Comparison of ENCODE assay signal across 8 mouse cellular contexts in genomic region chr13:45807593-45808043, GRCm38 (mm10).
DNase-seq lines count a peak whose midpoint lies in the region; ATAC-seq and TF ChIP-seq lines count a peak whose summit lies in the region.

No protein-coding gene starts in this region.

- no peak overlapping the region for H3K4me3 ChIP-seq in intestine, postnatal 0 days (ENCODE audit: low read depth, low read length)
- H3K4me3 ChIP-seq in intestine, embryonic 16.5 days (ENCODE audit: low read length), result no peak overlapping the region
- no peak overlapping the region for H3K4me3 ChIP-seq in limb, embryonic 12.5 days (replicated peaks)
- peak overlapping the region; percentile 20 for H3K4me3 ChIP-seq in neural tube, embryonic 15.5 days (replicated peaks)

- H3K9me3 ChIP-seq in intestine, postnatal 0 days (ENCODE audit: control insufficient read depth), result no peaks in the 10 kb centered on the region
- H3K9me3 ChIP-seq in intestine, embryonic 16.5 days (ENCODE audit: control insufficient read depth, low read length), result no peaks in the 10 kb centered on the region
- H3K9me3 ChIP-seq in limb, embryonic 12.5 days, result no peaks in the 10 kb centered on the region
- no peaks in the 10 kb centered on the region for H3K9me3 ChIP-seq in neural tube, embryonic 15.5 days (replicated peaks)

- in situ Hi-C loops in Patski (cut with MboI; ENCODE audit: low pct_unique_long_range_greater_than_20kb), result no loop called here

- 61% methylated on average over 18 of the region's 18 CpGs for WGBS in intestine, postnatal 0 days
- WGBS in intestine, embryonic 16.5 days, result 56% methylated on average over 18 of the region's 18 CpGs
- WGBS in limb, embryonic 12.5 days, result 57% methylated on average over 18 of the region's 18 CpGs
- WGBS in neural tube, embryonic 15.5 days, result 24% methylated on average over 18 of the region's 18 CpGs

- no peaks in the 10 kb centered on the region for H3K36me3 ChIP-seq in intestine, postnatal 0 days (ENCODE audit: control insufficient read depth, insufficient read depth)
- no peaks in the 10 kb centered on the region for H3K36me3 ChIP-seq in intestine, embryonic 16.5 days (ENCODE audit: control insufficient read depth, insufficient read depth, low read length)
- H3K36me3 ChIP-seq in limb, embryonic 12.5 days, result no peaks in the 10 kb centered on the region
- no peaks in the 10 kb centered on the region for H3K36me3 ChIP-seq in neural tube, embryonic 15.5 days

- no peaks in the 10 kb centered on the region for H3K27me3 ChIP-seq in intestine, postnatal 0 days (replicated peaks; ENCODE audit: control insufficient read depth, insufficient read depth, low read length)
- H3K27me3 ChIP-seq in intestine, embryonic 16.5 days (replicated peaks; ENCODE audit: control insufficient read depth, insufficient read depth, low read length), result no peaks in the 10 kb centered on the region
- no peaks in the 10 kb centered on the region for H3K27me3 ChIP-seq in Patski
- H3K27me3 ChIP-seq in limb, embryonic 12.5 days, result no peaks in the 10 kb centered on the region
- no peaks in the 10 kb centered on the region for H3K27me3 ChIP-seq in neural tube, embryonic 15.5 days (replicated peaks)

- intact Hi-C loops in heart, postnatal 14 days (cut with DNase I), result loop anchor here (5.0 to 10.0 kb wide), 3 partner anchors 175 to 357 kb away; no protein-coding TSS in a partner anchor

- no peaks in the 10 kb centered on the region for H3K4me1 ChIP-seq in intestine, postnatal 0 days (replicated peaks; ENCODE audit: control insufficient read depth, insufficient read depth, low read length)
- H3K4me1 ChIP-seq in intestine, embryonic 16.5 days (ENCODE audit: control insufficient read depth, insufficient read depth, low read length), result peaks cover 4% of the 10 kb centered on the region; the same call in 1 of the 2 replicates
- peaks cover 26% of the 10 kb centered on the region for H3K4me1 ChIP-seq in limb, embryonic 12.5 days (replicated peaks)
- peaks cover 40% of the 10 kb centered on the region for H3K4me1 ChIP-seq in neural tube, embryonic 15.5 days

- peak; percentile 79 for TF ChIP-seq CTCF in intestine, postnatal 0 days (IDR thresholded peaks at IDR 0.05; ENCODE audit: low read depth)
- TF ChIP-seq CTCF in Patski (IDR thresholded peaks at IDR 0.05), result peak; percentile 73

- H3K9ac ChIP-seq in intestine, postnatal 0 days (ENCODE audit: low read depth, low read length), result no peak overlapping the region
- no peak overlapping the region for H3K9ac ChIP-seq in intestine, embryonic 16.5 days (ENCODE audit: low read depth, low read length)
- H3K9ac ChIP-seq in limb, embryonic 12.5 days (replicated peaks), result no peak overlapping the region
- no peak overlapping the region for H3K9ac ChIP-seq in neural tube, embryonic 15.5 days (replicated peaks)

- ATAC-seq in intestine, postnatal 0 days, result no peak
- ATAC-seq in intestine, embryonic 16.5 days, result no peak
- ATAC-seq in Patski, result no peak
- ATAC-seq in limb, embryonic 12.5 days (ENCODE audit: insufficient number of reproducible peaks, insufficient read depth, low FRiP score, low TSS enrichment, low read depth), result no peak
- no peak for ATAC-seq in neural tube, embryonic 15.5 days (ENCODE audit: low FRiP score)

- no peak overlapping the region for H3K27ac ChIP-seq in intestine, postnatal 0 days (ENCODE audit: low read depth, low read length)
- no peak overlapping the region for H3K27ac ChIP-seq in intestine, embryonic 16.5 days (ENCODE audit: low read length)
- H3K27ac ChIP-seq in limb, embryonic 12.5 days, result no peak overlapping the region
- no peak overlapping the region for H3K27ac ChIP-seq in neural tube, embryonic 15.5 days (replicated peaks)

- H3K4me2 ChIP-seq in intestine, postnatal 0 days (replicated peaks; ENCODE audit: low read depth), result no peak overlapping the region
- H3K4me2 ChIP-seq in intestine, embryonic 16.5 days (ENCODE audit: low read depth, low read length), result no peak overlapping the region
- peak overlapping the region; percentile 37 for H3K4me2 ChIP-seq in limb, embryonic 12.5 days
- H3K4me2 ChIP-seq in neural tube, embryonic 15.5 days, result peak overlapping the region; percentile 52

- no peak for DNase-seq in Patski (ENCODE audit: low read depth, low spot score)
- DNase-seq in embryo, embryonic 9.5 days (ENCODE audit: extremely low spot score), result peak; percentile 37
- DNase-seq in heart, postnatal 14 days, result peak; percentile 68 to 75
- DNase-seq in yolk sac, embryonic 10.5 days (ENCODE audit: low spot score), result no peak

- CTCF ChIA-PET in Patski (lab: Charles Lee), result interaction anchor here (0.9 to 1.9 kb wide), 3 partner anchors 9 to 89 kb away, joined by 3 to 5 read pairs (median 3); no protein-coding TSS in a partner anchor

- POLR2A ChIA-PET in Patski (lab: Charles Lee), result no interaction called here

Comparison
In these comparisons a context has a peak if more than half of its experiments do, and no peak if none do; other contexts are left out.
1. H3K4me2 ChIP-seq: peak in limb, embryonic 12.5 days (single experiment) and neural tube, embryonic 15.5 days (single experiment); none in intestine, postnatal 0 days (single experiment) and intestine, embryonic 16.5 days (single experiment).
2. DNase-seq: peak in embryo, embryonic 9.5 days (single experiment) and heart, postnatal 14 days (2 of 2); none in Patski (single experiment) and yolk sac, embryonic 10.5 days (single experiment).